13 mouse cellular contexts compared by ENCODE assay signal in the genomic region with DNA sequence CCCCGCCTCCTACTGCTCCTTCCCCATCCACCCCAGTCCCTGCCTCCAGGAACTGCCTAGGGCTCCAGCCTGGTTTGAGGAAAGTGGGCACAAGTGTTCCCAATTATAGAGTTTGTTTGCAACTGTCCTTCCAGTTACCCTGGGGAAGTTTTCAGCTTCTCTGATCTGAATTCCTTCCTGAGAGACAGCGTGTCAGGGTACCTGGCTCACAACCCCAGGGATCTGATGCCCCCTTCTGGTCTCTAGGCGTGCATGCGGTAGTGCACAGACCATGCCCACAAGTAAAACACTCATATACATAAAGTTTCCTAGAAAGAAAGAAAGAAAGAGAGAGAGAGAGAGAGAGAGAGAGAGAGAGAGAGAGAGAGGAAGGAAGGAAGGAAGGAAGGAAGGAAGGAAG. TPM values are rescaled to one million over a fixed set of nuclear protein-coding genes. Genes with fewer than 3 reads are reported as not detected.
DNase-seq lines count a peak whose midpoint lies in the region; ATAC-seq and TF ChIP-seq lines count a peak whose summit lies in the region.
"Had no signal": no experiment of that assay in that cellular context is flagged by ENCODE, and none has a peak within 500 bp of the region (broad histone marks: within the 10 kb centered on the region; RNA-seq: fewer than 3 reads in every experiment).

No protein-coding gene starts in this region.

- H3K9me3 ChIP-seq in hindbrain, postnatal 0 days (ENCODE audit: low read length) = 0 out of 2 replicates have a peak, but pooled peaks cover 6% of the 10 kb centered on the region
- no peaks in the 10 kb centered on the region for H3K9me3 ChIP-seq in hindbrain, embryonic 14.5 days (ENCODE audit: control insufficient read depth, low read length)
- no peaks in the 10 kb centered on the region for H3K9me3 ChIP-seq in lung, postnatal 0 days (ENCODE audit: low read length)
- 0 out of 2 replicates have a peak, but pooled peaks cover 8% of the 10 kb centered on the region for H3K9me3 ChIP-seq in embryonic facial prominence, embryonic 10.5 days

- no peak overlapping the region for H3K4me2 ChIP-seq in hindbrain, postnatal 0 days (ENCODE audit: low read depth, low read length)
- no peak overlapping the region for H3K4me2 ChIP-seq in hindbrain, embryonic 14.5 days (replicated peaks)
- H3K4me2 ChIP-seq in lung, postnatal 0 days (replicated peaks; ENCODE audit: low read depth, low read length) = no peak overlapping the region
- H3K4me2 ChIP-seq: heart, embryonic 12.5 days; limb, embryonic 12.5 days had no signal

- H3K36me3 ChIP-seq in hindbrain, postnatal 0 days (ENCODE audit: insufficient read depth, low read length) = no peaks in the 10 kb centered on the region
- H3K36me3 ChIP-seq in hindbrain, embryonic 14.5 days (replicated peaks; ENCODE audit: control insufficient read depth, insufficient read depth) = no peaks in the 10 kb centered on the region
- H3K36me3 ChIP-seq in lung, postnatal 0 days (ENCODE audit: insufficient read depth, low read length) = no peaks in the 10 kb centered on the region
- no peaks in the 10 kb centered on the region for H3K36me3 ChIP-seq in embryonic facial prominence, embryonic 10.5 days (replicated peaks)
- H3K36me3 ChIP-seq: heart, embryonic 12.5 days; limb, embryonic 12.5 days had no signal

- no peak for ATAC-seq in hindbrain, postnatal 0 days
- ATAC-seq in hindbrain, embryonic 14.5 days (ENCODE audit: low FRiP score) = no peak
- no peak for ATAC-seq in lung, postnatal 0 days

- H3K4me1 ChIP-seq in hindbrain, postnatal 0 days (ENCODE audit: insufficient read depth, low read length) = no peaks in the 10 kb centered on the region
- no peaks in the 10 kb centered on the region for H3K4me1 ChIP-seq in hindbrain, embryonic 14.5 days (replicated peaks; ENCODE audit: control insufficient read depth, insufficient read depth, low read length)
- no peaks in the 10 kb centered on the region for H3K4me1 ChIP-seq in lung, postnatal 0 days (ENCODE audit: insufficient read depth, low read depth, low read length)
- peaks cover 33% of the 10 kb centered on the region for H3K4me1 ChIP-seq in embryonic facial prominence, embryonic 10.5 days

- DNase-seq in hindbrain, postnatal 0 days (ENCODE audit: low spot score) = no peak
- DNase-seq in hindbrain, embryonic 14.5 days (ENCODE audit: low spot score) = no peak
- DNase-seq in lung, postnatal 0 days (ENCODE audit: low spot score) = no peak
- no peak for DNase-seq in lung, postnatal 10 days
- peak; percentile 16 for DNase-seq in MEL-GATA-1-ER (ENCODE audit: extremely low read depth, low read depth)
- DNase-seq in embryonic facial prominence, embryonic 10.5 days (ENCODE audit: low spot score) = peak; percentile 32
- DNase-seq in urinary bladder, postnatal 14 days (ENCODE audit: low spot score) = no peak
- no peak for DNase-seq in adrenal gland, adult (ENCODE audit: inconsistent age in 2 of 2, low spot score in 1 of 2)
- DNase-seq: adrenal gland, postnatal 25 days; cerebellum, adult 8-10 months had no signal

- no peak overlapping the region for H3K4me3 ChIP-seq in hindbrain, postnatal 0 days (ENCODE audit: low read length)
- no peak overlapping the region for H3K4me3 ChIP-seq in hindbrain, embryonic 14.5 days (replicated peaks; ENCODE audit: low read length)
- no peak overlapping the region for H3K4me3 ChIP-seq in lung, postnatal 0 days (ENCODE audit: low read depth, low read length)
- H3K4me3 ChIP-seq in embryonic facial prominence, embryonic 10.5 days = no peak overlapping the region
- H3K4me3 ChIP-seq: heart, embryonic 12.5 days; limb, embryonic 12.5 days had no signal

- H3K27ac ChIP-seq in hindbrain, postnatal 0 days = no peak overlapping the region
- no peak overlapping the region for H3K27ac ChIP-seq in hindbrain, embryonic 14.5 days
- no peak overlapping the region for H3K27ac ChIP-seq in lung, postnatal 0 days (ENCODE audit: low read length)
- H3K27ac ChIP-seq in embryonic facial prominence, embryonic 10.5 days (replicated peaks) = no peak overlapping the region
- H3K27ac ChIP-seq: limb, embryonic 12.5 days had no signal

- TF ChIP-seq EP300 in lung, postnatal 0 days (IDR thresholded peaks at IDR 0.05) = no peak

- 30% methylated on average over 4 of the region's 4 CpGs for WGBS in hindbrain, postnatal 0 days
- 32% methylated on average over 4 of the region's 4 CpGs for WGBS in hindbrain, embryonic 14.5 days
- 33% methylated on average over 4 of the region's 4 CpGs for WGBS in lung, postnatal 0 days
- 36% methylated on average over 4 of the region's 4 CpGs for WGBS in embryonic facial prominence, embryonic 10.5 days

- no peak overlapping the region for H3K9ac ChIP-seq in hindbrain, postnatal 0 days (replicated peaks; ENCODE audit: low read length)
- H3K9ac ChIP-seq in hindbrain, embryonic 14.5 days = no peak overlapping the region
- H3K9ac ChIP-seq in lung, postnatal 0 days (replicated peaks; ENCODE audit: low read depth) = no peak overlapping the region
- H3K9ac ChIP-seq: heart, embryonic 12.5 days; limb, embryonic 12.5 days had no signal

- no peaks in the 10 kb centered on the region for H3K27me3 ChIP-seq in hindbrain, postnatal 0 days (ENCODE audit: insufficient read depth, low read length)
- no peaks in the 10 kb centered on the region for H3K27me3 ChIP-seq in hindbrain, embryonic 14.5 days (ENCODE audit: control insufficient read depth, insufficient read depth, low read length)
- no peaks in the 10 kb centered on the region for H3K27me3 ChIP-seq in lung, postnatal 0 days (replicated peaks; ENCODE audit: insufficient read depth, low read length)
- H3K27me3 ChIP-seq in embryonic facial prominence, embryonic 10.5 days (replicated peaks; ENCODE audit: low read depth, poor library complexity, severe bottlenecking) = peaks cover 19% of the 10 kb centered on the region
- H3K27me3 ChIP-seq: limb, embryonic 12.5 days had no signal

- peak; percentile 39 for TF ChIP-seq CTCF in hindbrain, postnatal 0 days (IDR thresholded peaks at IDR 0.05; ENCODE audit: low read depth)
- TF ChIP-seq CTCF in lung, postnatal 0 days (IDR thresholded peaks at IDR 0.05) = peak; percentile 51

RNA-seq across cellular contexts. Expression of a gene that starts 1.2 kb away (rescaled TPM):
- 0.58 and 2.0 TPM in 2 replicates for total RNA-seq in hindbrain, postnatal 0 days (2014; rRNA removed)
- 1.4 and 1.6 TPM in 2 replicates for polyA plus RNA-seq in hindbrain, postnatal 0 days (2015; fragmentation: Nextera tagmentation; extraction: Ambion mirVana)
- polyA plus RNA-seq in hindbrain, embryonic 14.5 days (2014; fragmentation: Nextera tagmentation; extraction: Ambion mirVana) = 0.09 TPM in 1 of 2 replicates, not detected in the other
- 3.0 and 3.3 TPM in 2 replicates for polyA plus RNA-seq in lung, postnatal 0 days (2015; fragmentation: Nextera tagmentation; extraction: Ambion mirVana)
- not detected in 2 replicates for polyA plus RNA-seq in embryonic facial prominence, embryonic 10.5 days (2016; fragmentation: Nextera tagmentation; extraction: Ambion mirVana)

RNA-seq across cellular contexts. Expression of a gene that starts 30.4 kb away (rescaled TPM):
- 0.84 TPM in 1 of 2 replicates, not detected in the other for total RNA-seq in hindbrain, postnatal 0 days (2014; rRNA removed)
- polyA plus RNA-seq in hindbrain, postnatal 0 days (2015; fragmentation: Nextera tagmentation; extraction: Ambion mirVana) = not detected in 2 replicates
- polyA plus RNA-seq in hindbrain, embryonic 14.5 days (2014; fragmentation: Nextera tagmentation; extraction: Ambion mirVana) = not detected in 2 replicates
- not detected in 2 replicates for polyA plus RNA-seq in lung, postnatal 0 days (2015; fragmentation: Nextera tagmentation; extraction: Ambion mirVana)
- polyA plus RNA-seq in embryonic facial prominence, embryonic 10.5 days (2016; fragmentation: Nextera tagmentation; extraction: Ambion mirVana) = 0.07 TPM in 1 of 2 replicates, not detected in the other
- total RNA-seq: layer of hippocampus, adult 18-20 months had no signal
- polyA plus RNA-seq: heart, embryonic 12.5 days; limb, embryonic 12.5 days had no signal

Comparison
In these comparisons a context has a peak if more than half of its experiments do, and no peak if none do; other contexts are left out.
1. DNase-seq: peak in MEL-GATA-1-ER (single experiment) and embryonic facial prominence, embryonic 10.5 days (single experiment); none in hindbrain, postnatal 0 days (single experiment), hindbrain, embryonic 14.5 days (single experiment), lung, postnatal 0 days (single experiment), lung, postnatal 10 days (single experiment), urinary bladder, postnatal 14 days (single experiment) and adrenal gland, adult (0 of 2).